Mouse (Mus musculus): ENCODE data around the gene Pdss1.

DNA sequence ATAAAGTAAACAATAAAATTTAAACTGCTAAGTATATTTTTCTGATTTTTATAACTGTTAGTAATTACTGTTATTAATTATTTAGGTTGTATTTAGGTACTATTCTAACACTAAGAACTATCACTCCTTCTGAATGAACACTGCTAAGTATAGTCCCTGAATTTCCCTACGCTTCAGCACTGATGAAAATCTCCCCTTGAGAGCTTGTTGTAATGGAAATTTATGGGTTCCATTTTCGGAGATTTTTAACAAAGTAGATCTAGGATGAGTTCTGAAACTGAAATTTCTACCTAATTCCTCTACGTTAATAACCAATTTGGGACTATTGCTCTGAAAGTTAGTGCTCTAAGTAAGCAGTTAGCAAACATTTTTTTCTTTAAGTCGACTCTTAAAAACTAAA is 59.0 kb downstream of the Pdss1 start:
- TF ChIP-seq GATA1 (IDR thresholded peaks at IDR 0.05; ENCODE audit: borderline replicate concordance, low read length) (no peak), FLI1 (IDR thresholded peaks at IDR 0.05; ENCODE audit: low read length) (no peak)
